Mouse (Mus musculus) heart, adult 2 months (tissue): ENCODE measurements at regions not wholly inside any gene's neighbourhood (a gene's known extent, or its start where the extent isn't known, plus 50 kb on each side); places are given as distances from the start of the nearest gene placed in this dataset.

Source experiments
- CTCF ChIP-seq: fragments of 200-600 bp; IDR thresholded peaks from 2 replicates; pipeline ENCODE4 v1.8.1; 2022; ENCODE audit warnings: antibody characterized with exemption, mild to moderate bottlenecking, moderate library complexity
- POLR2A ChIP-seq: fragments of 200-500 bp; IDR thresholded peaks from 2 replicates; pipeline ENCODE4 v1.6.1; 2011; ENCODE audit warnings: mild to moderate bottlenecking, low read depth, low read length, control low read depth; ENCODE audit not compliant: insufficient read depth

- TF ChIP-seq CTCF, result no peak
- no peak for TF ChIP-seq POLR2A
Observed at GRCm38 (mm10) chr1:50651974-50652665, 248.3 kb upstream of the Tmeff2 start.
